Mouse (Mus musculus) heart, postnatal 0 days (tissue): ENCODE measurements around the gene Tbc1d5. TPM values are rescaled to one million over a fixed set of nuclear protein-coding genes. Genes with fewer than 3 reads are reported as not detected.

Experiments used
- ATAC-seq: fragments of 200-750 bp; cut with Nextera tagmentation; 2 replicates; pipeline ENCODE4 v1.8.0; 2017; ENCODE audit warnings: low read depth, moderate number of reproducible peaks, moderate library complexity; ENCODE audit not compliant: insufficient read depth
- DNase-seq: peaks from one replicate; pipeline ENCODE4 v3.0.0-alpha.2; 2016; ENCODE audit warnings: low spot score
- H3K27ac ChIP-seq: fragments of 300-500 bp; sonication (generic); 2 replicates; pipeline ENCODE4 v1.5.1; 2014; ENCODE audit warnings: low read depth, mild to moderate bottlenecking
- H3K27me3 ChIP-seq: fragments of 300-500 bp; sonication (generic); 2 replicates; pipeline ENCODE4 v1.6.1; 2014; ENCODE audit warnings: low read length, mixed read lengths; ENCODE audit not compliant: control insufficient read depth, insufficient read depth
- H3K36me3 ChIP-seq: fragments of 300-500 bp; sonication (generic); replicated peaks from 2 replicates; pipeline ENCODE4 v1.6.1; 2014; ENCODE audit warnings: low read length, mixed read lengths; ENCODE audit not compliant: control insufficient read depth, insufficient read depth
- H3K4me1 ChIP-seq: fragments of 300-500 bp; sonication (generic); 2 replicates; pipeline ENCODE4 v1.6.1; 2014; ENCODE audit warnings: antibody characterized with exemption; ENCODE audit not compliant: control insufficient read depth, insufficient read depth
- H3K4me2 ChIP-seq: fragments of 300-500 bp; sonication (generic); 2 replicates; pipeline ENCODE4 v1.6.1; 2014; ENCODE audit warnings: low read depth, mild to moderate bottlenecking, low read length, moderate library complexity
- H3K4me3 ChIP-seq: fragments of 300-500 bp; sonication (generic); 2 replicates; pipeline ENCODE4 v1.5.1; 2014; ENCODE audit warnings: low read depth, low read length
- H3K9ac ChIP-seq: fragments of 300-500 bp; sonication (generic); replicated peaks from 2 replicates; pipeline ENCODE4 v1.6.1; 2014; ENCODE audit warnings: low read depth, low read length, mixed read lengths
- H3K9me3 ChIP-seq: fragments of 300-500 bp; sonication (generic); replicated peaks from 2 replicates; pipeline ENCODE4 v1.6.1; 2016; ENCODE audit warnings: low read length; ENCODE audit not compliant: control insufficient read depth
- CTCF ChIP-seq: IDR thresholded peaks from 2 replicates; pipeline ENCODE4 v1.5.1; 2016; ENCODE audit warnings: antibody characterized with exemption, control low read depth, low read depth
- EP300 ChIP-seq: IDR thresholded peaks from 2 replicates; pipeline ENCODE4 v1.6.1; 2016; ENCODE audit warnings: antibody characterized with exemption, low read depth
- WGBS: fragments of 180-500 bp; shearing (Covaris S2); extraction: QIAGEN DNeasy Blood & Tissue Kit; methylation state at CpG from one replicate; pipeline ENCODE4 v1.1.7; 2014; 5-methylcytosine and 5-hydroxymethylcytosine counted together
- polyA plus RNA-seq: library from polyadenylated mRNA; unstranded; fragments of >200 nt; fragmentation: Nextera tagmentation; extraction: Ambion mirVana; gene quantifications from 2 replicates; pipeline ENCODE4 v1.2.1, GENCODE M21; 2015
- total RNA-seq: library from RNA; depleted of rRNA; stranded (reverse); fragments of >200 nt; gene quantifications from 2 replicates; pipeline ENCODE4 v1.2.3, GENCODE M21; 2014; ENCODE audit warnings: low replicate concordance

Gene Tbc1d5
- total and polyA plus RNA-seq, 2 experiments from 2014 or later = 4.9 to 40.9 TPM

DNA sequence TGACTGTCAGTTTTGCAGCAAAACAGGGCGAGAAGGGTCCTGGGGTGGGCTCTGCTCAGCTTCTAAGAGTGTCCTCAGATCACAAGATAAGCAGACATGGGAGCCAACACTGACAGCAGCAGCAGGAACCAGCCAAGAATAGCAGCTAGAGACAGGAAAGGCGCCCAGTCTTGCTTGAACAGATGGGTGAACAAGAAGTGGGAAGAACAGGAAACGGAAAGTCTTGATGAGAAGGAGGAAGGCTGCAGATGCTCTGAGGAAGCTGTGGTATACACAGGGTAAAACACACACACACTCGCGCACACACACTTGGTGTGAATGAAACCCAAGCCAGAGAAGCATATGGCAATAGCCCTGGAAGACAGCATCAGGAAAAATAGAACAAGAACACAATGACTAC is 415.7 kb downstream of the Tbc1d5 start:
- ATAC-seq (0 out of 2 replicates have a peak, but pooled peaks have one; percentile 14), DNase-seq (no peak)
- Histone ChIP-seq H3K9me3 (no peaks in the 10 kb centered on the region), H3K27ac (no peak overlapping the region), H3K4me3 (no peak overlapping the region), H3K9ac (no peak overlapping the region), H3K27me3 (no peaks in the 10 kb centered on the region), H3K36me3 (no peaks in the 10 kb centered on the region), H3K4me1 (peaks cover 16% of the 10 kb centered on the region), H3K4me2 (no peak overlapping the region)
- WGBS = 62% methylated on average over 5 of the region's 5 CpGs
- no peak for TF ChIP-seq EP300
- TF ChIP-seq CTCF = no peak

DNA sequence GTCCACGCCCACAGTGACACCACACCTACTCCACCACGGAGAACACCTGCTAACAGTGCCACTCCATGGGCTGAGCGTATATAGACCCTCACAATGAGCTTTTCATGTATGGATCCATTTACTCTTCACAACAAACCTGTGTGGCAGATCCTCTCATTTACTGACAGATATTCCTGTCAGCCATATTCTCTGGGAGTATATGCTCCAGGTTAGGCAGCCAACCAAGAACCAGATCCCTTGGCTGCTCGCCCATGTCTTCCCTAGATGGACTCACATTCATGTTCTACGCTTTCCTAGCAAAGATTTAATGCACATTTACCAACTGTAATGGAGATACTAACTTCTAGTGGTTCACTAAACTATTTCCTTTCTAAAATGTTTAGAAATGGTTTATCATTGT is 416.9 kb downstream of the Tbc1d5 start:
- Histone ChIP-seq H3K36me3 (no peaks in the 10 kb centered on the region), H3K27me3 (no peaks in the 10 kb centered on the region), H3K27ac (0 out of 2 replicates have a peak overlapping the region, but pooled peaks have one; percentile 75), H3K9me3 (no peaks in the 10 kb centered on the region), H3K4me3 (no peak overlapping the region), H3K4me2 (no peak overlapping the region), H3K4me1 (peaks cover 16% of the 10 kb centered on the region), H3K9ac (no peak overlapping the region)
- WGBS = 87% methylated on average over 5 of the region's 5 CpGs
- no peak for ATAC-seq
- no peak for DNase-seq
- TF ChIP-seq CTCF (no peak), EP300 (no peak)

DNA sequence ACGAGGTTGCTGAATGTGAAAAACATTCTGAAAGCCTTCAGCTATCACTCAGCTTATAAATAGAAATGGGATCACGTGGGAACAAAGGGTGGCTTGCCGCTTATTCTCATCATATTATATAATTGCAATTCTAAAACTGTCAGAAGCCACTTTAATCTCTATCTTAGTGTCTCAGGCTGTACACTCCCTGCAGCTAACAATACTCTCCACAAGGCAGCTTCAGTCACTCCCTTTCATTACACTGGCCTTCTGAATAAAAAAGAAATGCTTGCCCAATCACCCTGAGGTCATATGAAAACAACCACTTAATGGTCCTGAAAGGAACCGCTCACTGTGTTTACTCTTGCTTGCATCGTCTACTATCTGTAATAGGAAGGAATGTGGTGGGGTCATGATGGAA is 418.1 kb downstream of the Tbc1d5 start:
- Histone ChIP-seq H3K4me1 (peaks cover 16% of the 10 kb centered on the region), H3K4me2 (no peak overlapping the region), H3K27ac (peak overlapping the region; percentile 75), H3K9me3 (no peaks in the 10 kb centered on the region), H3K9ac (no peak overlapping the region), H3K36me3 (peaks cover 4% of the 10 kb centered on the region; the same call in 1 of the 2 replicates), H3K27me3 (no peaks in the 10 kb centered on the region), H3K4me3 (no peak overlapping the region)
- peak; percentile 69 for DNase-seq
- 14% methylated on average over 5 of the region's 5 CpGs for WGBS
- TF ChIP-seq CTCF (no peak), EP300 (peak; percentile 83)
- peak; percentile 71 for ATAC-seq

DNA sequence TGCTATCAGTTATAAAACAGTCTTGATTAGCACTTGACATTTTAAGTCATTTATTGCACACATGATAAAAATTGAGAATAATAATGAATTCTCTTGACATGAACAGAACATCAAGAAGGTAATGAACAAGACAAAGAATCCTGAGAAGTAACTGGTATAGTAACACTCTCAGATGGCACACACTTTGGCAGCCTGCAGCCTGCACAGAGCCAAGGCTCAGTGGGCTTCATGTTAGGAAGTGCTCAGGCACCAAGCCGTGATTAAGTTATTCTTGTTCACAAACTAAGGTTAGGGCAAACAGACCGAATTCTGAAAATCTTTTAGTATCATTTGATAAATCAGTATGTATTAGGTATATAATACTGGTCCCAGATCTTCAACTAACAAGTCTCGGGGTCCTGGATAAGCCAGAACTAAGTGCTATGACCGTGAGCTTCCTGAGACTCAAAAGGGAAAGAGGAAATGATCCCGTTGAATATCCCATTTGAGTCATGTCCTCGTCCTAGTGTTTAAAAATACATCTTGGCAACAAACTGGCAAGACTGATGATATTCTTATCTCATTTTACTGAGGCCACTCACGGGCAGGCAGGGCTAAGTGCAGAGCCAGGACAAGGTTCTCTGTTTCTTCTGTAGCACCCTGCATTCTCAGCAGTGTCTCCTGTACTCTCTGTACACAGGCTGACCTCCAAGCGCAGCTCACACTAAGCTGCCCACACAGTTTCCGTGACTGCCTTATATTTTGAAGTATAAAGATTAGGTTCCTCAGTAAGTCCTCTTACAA is 425.6 kb downstream of the Tbc1d5 start:
- Histone ChIP-seq H3K9me3 (no peaks in the 10 kb centered on the region), H3K27me3 (no peaks in the 10 kb centered on the region), H3K9ac (no peak overlapping the region), H3K4me1 (peaks cover 22% of the 10 kb centered on the region; the same call in 1 of the 2 replicates), H3K27ac (peak overlapping the region; percentile 89), H3K36me3 (peaks cover 10% of the 10 kb centered on the region; the same call in 1 of the 2 replicates), H3K4me3 (no peak overlapping the region), H3K4me2 (peak overlapping the region; percentile 45)
- ATAC-seq (peak; percentile 91), DNase-seq (peak; percentile 93)
- 15% methylated on average over 9 of the region's 9 CpGs for WGBS
- TF ChIP-seq EP300 (0 out of 2 replicates have a peak, but pooled peaks have one; percentile 47), CTCF (no peak)

DNA sequence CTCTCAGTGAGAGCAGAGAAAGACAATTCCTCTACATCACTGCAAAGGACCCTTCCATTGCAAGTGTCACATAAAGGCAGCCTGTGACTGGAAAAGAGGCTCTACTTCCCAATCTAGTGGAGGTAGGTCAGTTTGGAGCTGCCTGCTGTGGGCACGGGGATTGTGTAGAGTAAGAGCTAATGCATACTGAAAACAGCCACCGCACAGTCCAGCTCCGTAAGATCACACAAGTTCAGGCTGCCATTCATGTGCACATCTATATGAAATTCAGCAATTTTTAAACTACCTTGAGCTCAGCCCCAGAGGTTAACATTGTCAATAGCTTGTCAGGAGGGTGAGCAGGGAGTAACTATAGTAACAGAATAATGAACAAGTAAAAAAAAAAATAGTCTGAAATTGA is 426.4 kb downstream of the Tbc1d5 start:
- ATAC-seq = no peak
- peaks cover 10% of the 10 kb centered on the region; the same call in 1 of the 2 replicates for H3K36me3 ChIP-seq
- H3K4me3 ChIP-seq = no peak overlapping the region
- H3K9me3 ChIP-seq = no peaks in the 10 kb centered on the region
- TF ChIP-seq CTCF (no peak), EP300 (no peak)
- H3K9ac ChIP-seq = no peak overlapping the region
- WGBS = 97% methylated on average over 3 of the region's 3 CpGs
- H3K27ac ChIP-seq = peak overlapping the region; percentile 89; the same call in 1 of the 2 replicates
- H3K4me2 ChIP-seq = no peak overlapping the region
- no peaks in the 10 kb centered on the region for H3K27me3 ChIP-seq
- no peak for DNase-seq
- H3K4me1 ChIP-seq = peaks cover 22% of the 10 kb centered on the region; the same call in 1 of the 2 replicates
